Mouse (Mus musculus): ENCODE measurements around the gene 3110009E18Rik. TPM values are rescaled to one million over a fixed set of nuclear protein-coding genes. Genes with fewer than 3 reads are reported as not detected.

3110009E18Rik gene
- polyA plus RNA-seq, 1 experiment from 2014 or later: 14.7 TPM

DNA sequence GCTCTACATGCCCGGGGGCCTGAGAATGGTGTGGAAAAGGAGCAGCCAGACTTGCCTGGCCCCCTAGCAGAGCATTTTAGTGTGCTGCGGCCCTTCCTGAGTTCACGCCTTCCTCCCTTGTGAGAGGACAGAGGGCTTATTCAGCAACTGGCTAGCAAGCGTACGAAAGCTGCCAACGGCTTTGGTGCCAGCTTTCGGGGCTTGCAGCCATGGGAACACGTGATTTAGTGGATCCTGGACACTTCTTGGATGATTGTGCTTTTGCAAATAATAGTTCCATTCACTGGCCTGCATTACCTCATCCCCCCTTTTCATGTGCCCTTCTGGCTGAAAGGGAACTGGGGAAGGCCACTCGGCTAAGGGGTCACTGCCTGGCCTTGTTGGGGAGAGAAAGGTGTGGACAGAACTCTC is 5.3 kb upstream of the 3110009E18Rik start:
- no peak for DNase-seq (ENCODE audit: low spot score)
- peaks cover 86% of the 10 kb centered on the region for H3K36me3 ChIP-seq
- no peak overlapping the region for H3K27ac ChIP-seq
- H3K4me1 ChIP-seq: peaks cover 27% of the 10 kb centered on the region
- WGBS: 92% methylated on average over 9 of the region's 9 CpGs
- no peaks in the 10 kb centered on the region for H3K27me3 ChIP-seq (ENCODE audit: low read depth, poor library complexity, severe bottlenecking)
- no peaks in the 10 kb centered on the region for H3K9me3 ChIP-seq (replicated peaks)
- no peak overlapping the region for H3K4me3 ChIP-seq

DNA sequence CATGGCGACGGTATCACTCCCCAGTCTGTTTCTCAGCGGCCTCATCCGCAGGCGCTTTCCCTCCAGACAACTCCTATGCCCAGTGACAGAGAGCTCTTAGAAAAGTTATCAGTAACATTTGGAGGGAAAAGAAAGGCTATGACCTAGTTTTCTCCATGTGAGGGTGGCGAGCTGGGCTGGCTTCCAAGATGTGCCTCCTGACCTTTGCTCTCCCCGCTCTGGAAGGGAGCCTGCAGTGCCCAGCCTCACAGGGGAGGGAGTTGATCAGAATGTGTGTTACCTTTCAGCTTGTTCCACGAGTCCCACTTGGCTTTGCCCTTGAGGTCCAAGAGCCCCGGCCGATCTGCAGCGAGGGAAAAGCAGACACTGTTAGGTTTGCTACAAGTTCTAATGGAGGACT is 4.9 kb upstream of the 3110009E18Rik start:
- H3K36me3 ChIP-seq: peaks cover 85% of the 10 kb centered on the region
- no peaks in the 10 kb centered on the region for H3K27me3 ChIP-seq (ENCODE audit: low read depth, poor library complexity, severe bottlenecking)
- H3K4me1 ChIP-seq: peaks cover 27% of the 10 kb centered on the region
- no peaks in the 10 kb centered on the region for H3K9me3 ChIP-seq (replicated peaks)
- H3K27ac ChIP-seq: no peak overlapping the region
- WGBS: 95% methylated on average over 11 of the region's 11 CpGs
- H3K4me3 ChIP-seq: no peak overlapping the region
- DNase-seq (ENCODE audit: low spot score): no peak

DNA sequence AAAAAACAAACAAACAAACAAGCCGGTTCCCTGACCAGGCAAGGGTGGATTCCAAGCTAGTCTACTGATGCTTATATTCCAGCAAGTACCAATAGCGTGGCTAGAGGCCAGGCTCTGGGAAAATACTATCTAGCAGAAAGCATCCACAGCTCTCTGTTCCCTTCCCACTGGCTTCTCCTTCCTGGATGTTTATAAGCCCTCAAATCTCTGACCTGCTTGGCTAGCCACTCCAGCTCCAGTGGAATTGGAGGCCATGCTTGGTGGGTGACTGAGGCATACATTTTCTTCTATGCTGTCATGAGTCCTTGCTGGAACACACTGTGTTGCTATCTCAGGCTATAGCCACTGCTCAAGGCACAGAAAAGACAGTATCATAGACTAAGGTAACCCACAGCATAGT is 2.1 kb upstream of the 3110009E18Rik start:
- Histone ChIP-seq H3K36me3 (peaks cover 60% of the 10 kb centered on the region), H3K4me3 (no peak overlapping the region), H3K27me3 (ENCODE audit: low read depth, poor library complexity, severe bottlenecking) (no peaks in the 10 kb centered on the region), H3K9me3 (replicated peaks) (no peaks in the 10 kb centered on the region), H3K4me1 (peaks cover 31% of the 10 kb centered on the region), H3K27ac (no peak overlapping the region)
- WGBS: 97% methylated on average over 2 of the region's 2 CpGs
- no peak for DNase-seq (ENCODE audit: low spot score)

GRCm38 (mm10) chr1:120119389-120119788 is 1.6 kb upstream of the 3110009E18Rik start:
- WGBS: 90% methylated on average over 4 of the region's 4 CpGs
- Histone ChIP-seq H3K4me1 (peaks cover 31% of the 10 kb centered on the region), H3K4me3 (peak overlapping the region; percentile 69; the same call in 1 of the 2 replicates), H3K27me3 (ENCODE audit: low read depth, poor library complexity, severe bottlenecking) (no peaks in the 10 kb centered on the region), H3K27ac (no peak overlapping the region), H3K36me3 (peaks cover 54% of the 10 kb centered on the region), H3K9me3 (replicated peaks) (no peaks in the 10 kb centered on the region)
- DNase-seq (ENCODE audit: low spot score): no peak

DNA sequence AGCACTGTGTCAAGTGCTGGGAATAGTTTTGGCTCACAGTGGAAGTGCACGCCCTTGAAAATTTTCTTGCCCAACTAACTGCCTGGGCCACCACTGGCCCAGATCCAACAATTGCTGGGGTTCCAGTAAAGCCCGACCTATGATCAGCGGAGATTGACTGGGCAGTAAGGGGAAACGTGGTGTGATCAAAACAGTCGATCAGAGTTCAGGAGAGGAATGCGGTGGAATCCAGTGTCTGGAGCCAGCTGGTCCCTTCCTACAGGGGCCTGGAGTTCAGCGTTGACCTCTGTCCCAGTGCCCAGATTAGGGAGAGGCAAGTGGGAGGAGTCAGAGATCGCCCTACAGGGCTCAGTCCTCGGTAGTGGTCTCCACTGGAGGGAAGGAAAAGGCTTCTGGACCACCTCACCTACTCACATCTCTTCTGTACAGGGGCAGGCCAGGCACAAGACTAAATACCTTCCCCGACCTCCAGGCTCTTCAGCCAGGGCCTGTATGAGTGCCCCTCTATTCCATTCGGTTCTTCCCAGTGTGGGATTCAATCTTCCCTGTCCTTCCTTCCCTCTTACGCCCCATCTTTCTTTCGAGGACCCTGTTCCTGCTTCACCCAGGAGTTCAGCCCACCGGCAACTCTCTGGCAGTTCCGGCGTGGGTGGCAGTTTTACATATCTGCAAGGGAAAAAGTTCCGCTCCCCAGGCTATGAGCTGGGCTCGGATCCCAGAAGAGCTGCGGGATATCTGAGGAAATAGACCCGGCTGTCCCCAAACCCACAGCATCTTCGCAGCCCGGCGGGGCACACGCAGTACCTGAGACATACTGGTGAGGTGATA is 632 bp upstream of the 3110009E18Rik start:
- WGBS: 7% methylated on average over 24 of the region's 24 CpGs
- DNase-seq (ENCODE audit: low spot score): peak; percentile 58
- H3K27ac ChIP-seq: peak overlapping the region; percentile 87

DNA sequence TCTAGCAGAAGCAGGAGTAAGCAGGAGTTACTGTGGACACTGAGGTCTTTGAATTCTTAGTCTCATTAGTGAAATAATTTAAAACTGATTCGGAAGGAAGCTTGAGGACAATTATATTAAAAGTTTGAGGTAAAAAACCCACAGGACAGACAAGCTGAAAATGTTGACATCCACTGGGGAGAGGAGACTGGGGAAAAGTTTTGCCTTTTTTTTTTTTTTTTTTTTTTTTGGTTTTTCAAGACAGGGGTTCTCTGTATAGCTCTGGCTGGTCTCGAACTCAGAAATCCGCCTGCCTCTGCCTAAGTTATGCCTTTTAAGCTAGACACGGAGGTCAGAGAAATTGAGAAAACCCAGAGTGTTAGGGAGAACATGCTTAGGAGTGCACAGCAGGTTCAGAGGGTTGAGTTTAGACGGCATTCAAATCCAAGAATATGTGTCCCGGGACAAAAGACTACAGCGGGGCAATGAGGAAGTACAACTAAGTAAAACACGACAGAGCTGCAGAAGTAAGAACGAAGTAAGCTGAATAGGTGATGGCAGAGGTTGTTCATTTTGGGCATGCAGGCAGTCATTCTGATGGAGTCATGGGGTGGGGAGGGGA is 1.0 kb downstream of the 3110009E18Rik start:
- Histone ChIP-seq H3K4me3 (peak overlapping the region; percentile 69), H3K27ac (peak overlapping the region; percentile 87), H3K4me1 (peaks cover 31% of the 10 kb centered on the region), H3K9me3 (replicated peaks) (no peaks in the 10 kb centered on the region), H3K27me3 (ENCODE audit: low read depth, poor library complexity, severe bottlenecking) (no peaks in the 10 kb centered on the region), H3K36me3 (peaks cover 28% of the 10 kb centered on the region)
- no peak for DNase-seq (ENCODE audit: low spot score)
- WGBS: 93% methylated on average over 9 of the region's 9 CpGs

More for the DNA sequence above, 632 bp upstream of the 3110009E18Rik start:
- Histone ChIP-seq H3K9me3 (replicated peaks) (no peaks in the 10 kb centered on the region), H3K4me1 (peaks cover 31% of the 10 kb centered on the region), H3K27me3 (ENCODE audit: low read depth, poor library complexity, severe bottlenecking) (no peaks in the 10 kb centered on the region), H3K4me3 (peak overlapping the region; percentile 69), H3K36me3 (peaks cover 45% of the 10 kb centered on the region)

DNA sequence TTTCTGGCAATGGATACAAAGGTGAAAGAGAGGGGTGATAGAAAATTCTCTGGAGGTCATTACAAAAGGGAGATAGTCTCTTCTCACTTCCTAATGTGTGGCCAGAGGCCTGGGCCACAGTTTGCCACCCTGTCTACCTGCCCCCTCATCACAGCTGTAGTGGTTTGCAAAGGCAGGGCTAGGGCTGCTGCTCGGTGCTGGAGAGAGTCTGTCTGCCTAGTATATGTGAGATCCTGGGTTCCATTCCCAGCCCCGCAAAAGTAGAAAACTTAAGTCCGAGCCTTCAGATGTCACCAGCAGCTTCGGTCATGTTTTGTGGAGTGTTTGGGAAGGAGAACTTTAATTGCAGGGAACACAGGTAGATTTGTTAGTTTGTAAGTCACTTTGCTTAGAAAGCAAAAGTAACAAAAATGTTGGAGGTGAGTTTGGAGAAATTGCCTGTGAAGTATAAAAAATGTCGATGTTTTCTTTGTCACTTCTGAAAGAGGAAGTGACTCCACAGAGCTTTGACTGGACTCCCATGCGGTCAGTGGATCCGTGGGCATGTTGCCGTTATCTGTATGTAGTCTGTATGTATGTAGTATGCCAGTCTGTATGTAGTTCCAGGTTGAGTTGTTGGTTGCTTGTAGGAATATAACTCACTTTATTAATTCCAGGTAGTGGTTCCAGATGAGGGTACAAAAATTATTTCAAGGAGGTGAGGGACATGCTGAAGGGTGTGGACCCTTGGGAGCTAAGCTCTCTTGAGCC is 1.8 kb downstream of the 3110009E18Rik start:
- peaks cover 31% of the 10 kb centered on the region for H3K4me1 ChIP-seq
- H3K27ac ChIP-seq: no peak overlapping the region
- no peak overlapping the region for H3K4me3 ChIP-seq
- no peaks in the 10 kb centered on the region for H3K27me3 ChIP-seq (ENCODE audit: low read depth, poor library complexity, severe bottlenecking)
- peaks cover 20% of the 10 kb centered on the region for H3K36me3 ChIP-seq
- H3K9me3 ChIP-seq (replicated peaks): no peaks in the 10 kb centered on the region
- WGBS: 95% methylated on average over 8 of the region's 8 CpGs
- no peak for DNase-seq (ENCODE audit: low spot score)

DNA sequence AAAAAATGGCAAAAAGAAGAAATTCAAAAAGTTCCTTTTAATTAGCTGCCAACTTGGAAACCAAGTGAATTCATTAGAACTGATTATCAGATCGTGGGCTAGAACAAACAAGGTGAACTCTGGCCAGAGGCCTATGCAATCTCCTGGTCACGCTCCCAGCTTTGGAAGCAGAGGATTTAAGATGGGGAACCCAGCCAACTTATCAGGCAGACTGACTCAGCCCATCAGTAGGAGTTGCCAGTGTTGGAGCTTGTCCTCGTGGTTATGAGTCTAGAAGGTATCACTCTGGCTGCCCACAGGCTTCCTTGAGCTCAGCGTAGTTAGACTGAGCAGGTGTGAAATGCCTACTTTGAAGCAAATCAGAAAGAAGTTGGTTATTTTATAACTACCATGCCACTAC is 3.9 kb downstream of the 3110009E18Rik start:
- Histone ChIP-seq H3K36me3 (no peaks in the 10 kb centered on the region), H3K4me1 (peaks cover 12% of the 10 kb centered on the region), H3K27ac (no peak overlapping the region), H3K9me3 (replicated peaks) (no peaks in the 10 kb centered on the region), H3K27me3 (ENCODE audit: low read depth, poor library complexity, severe bottlenecking) (no peaks in the 10 kb centered on the region), H3K4me3 (no peak overlapping the region)
- DNase-seq (ENCODE audit: low spot score): no peak
- 86% methylated on average over 4 of the region's 4 CpGs for WGBS

DNA sequence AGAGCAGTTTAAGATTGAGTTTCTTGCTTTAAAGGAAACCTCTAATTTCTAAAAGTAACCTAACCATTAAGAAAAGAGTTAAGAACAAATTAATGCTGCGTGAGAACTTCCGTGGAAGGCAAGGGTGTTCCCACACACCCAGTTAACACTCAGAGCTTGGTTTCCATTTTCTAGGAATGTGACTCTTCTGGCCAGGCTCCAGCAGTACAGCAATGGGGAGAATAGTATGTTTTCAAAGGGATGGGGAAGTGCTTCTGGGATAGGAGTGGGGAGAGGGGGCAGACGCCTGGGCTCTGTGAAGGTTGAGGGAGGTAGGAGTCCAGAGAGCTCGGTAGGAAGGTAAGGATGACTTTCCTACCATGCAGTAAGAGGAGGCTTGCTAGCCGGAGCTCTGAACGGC is 4.5 kb downstream of the 3110009E18Rik start:
- H3K4me1 ChIP-seq: 0 out of 2 replicates have a peak, but pooled peaks cover 5% of the 10 kb centered on the region

DNA sequence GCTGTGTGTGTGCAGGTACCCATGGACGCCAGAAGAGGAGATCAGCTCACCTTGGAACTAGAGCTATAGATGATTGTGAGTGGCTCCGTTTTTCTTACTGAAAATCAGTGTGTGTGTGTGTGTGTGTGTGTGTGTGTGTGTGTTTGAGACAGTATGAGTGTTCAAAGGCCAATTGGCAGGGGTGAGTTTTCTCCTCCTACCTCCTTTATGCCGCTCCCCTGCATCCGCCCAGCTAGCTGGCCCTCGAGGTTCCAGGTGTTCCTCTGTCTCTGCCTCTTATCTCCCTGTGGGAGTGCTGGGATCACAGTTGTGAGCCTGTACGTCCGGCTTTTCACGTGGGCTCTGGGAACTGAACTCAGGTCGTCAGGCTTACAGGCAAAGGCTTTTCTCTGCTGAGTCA is 5.3 kb downstream of the 3110009E18Rik start:
- H3K27me3 ChIP-seq (ENCODE audit: low read depth, poor library complexity, severe bottlenecking): no peaks in the 10 kb centered on the region
- no peak for DNase-seq (ENCODE audit: low spot score)
- no peaks in the 10 kb centered on the region for H3K9me3 ChIP-seq (replicated peaks)
- H3K27ac ChIP-seq: no peak overlapping the region
- H3K4me1 ChIP-seq: 0 out of 2 replicates have a peak, but pooled peaks cover 4% of the 10 kb centered on the region
- H3K4me3 ChIP-seq: no peak overlapping the region
- WGBS: 76% methylated on average over 9 of the region's 9 CpGs
- H3K36me3 ChIP-seq: no peaks in the 10 kb centered on the region

More for the DNA sequence above, 4.5 kb downstream of the 3110009E18Rik start:
- no peak for DNase-seq (ENCODE audit: low spot score)
- WGBS: 83% methylated on average over 6 of the region's 6 CpGs
- H3K4me3 ChIP-seq: no peak overlapping the region
- no peaks in the 10 kb centered on the region for H3K9me3 ChIP-seq (replicated peaks)
- H3K36me3 ChIP-seq: no peaks in the 10 kb centered on the region
- no peaks in the 10 kb centered on the region for H3K27me3 ChIP-seq (ENCODE audit: low read depth, poor library complexity, severe bottlenecking)
- no peak overlapping the region for H3K27ac ChIP-seq

DNA sequence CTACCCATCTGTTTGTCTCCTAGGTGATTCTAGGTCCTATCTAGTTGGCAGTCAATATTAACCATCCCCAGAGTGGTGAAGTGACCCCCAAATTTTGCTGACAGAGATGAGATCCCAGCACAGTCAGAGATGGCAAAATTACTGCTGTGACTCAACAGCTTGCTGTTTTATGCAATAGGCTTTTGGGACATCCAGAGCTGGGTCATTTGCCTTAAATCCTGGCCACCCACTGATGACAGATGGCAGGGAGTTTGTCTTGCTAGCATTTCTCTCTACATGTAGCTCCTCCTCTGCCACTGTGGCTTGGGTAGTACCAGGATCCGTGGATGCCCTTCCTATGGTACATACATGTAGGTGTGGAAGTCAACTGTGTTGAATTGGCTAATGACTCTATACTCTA is 11.4 kb downstream of the 3110009E18Rik start:
- H3K9me3 ChIP-seq (replicated peaks): no peaks in the 10 kb centered on the region
- no peak overlapping the region for H3K4me3 ChIP-seq
- no peaks in the 10 kb centered on the region for H3K36me3 ChIP-seq
- H3K27ac ChIP-seq: no peak overlapping the region
- H3K27me3 ChIP-seq (ENCODE audit: low read depth, poor library complexity, severe bottlenecking): no peaks in the 10 kb centered on the region
- H3K4me1 ChIP-seq: no peaks in the 10 kb centered on the region
- WGBS: 88% methylated on average over 1 of the region's 1 CpGs
- no peak for DNase-seq (ENCODE audit: low spot score)

- Histone ChIP-seq H3K4me3 (no peak overlapping the region), H3K36me3 (no peaks in the 10 kb centered on the region), H3K27me3 (ENCODE audit: low read depth, poor library complexity, severe bottlenecking) (no peaks in the 10 kb centered on the region), H3K9me3 (replicated peaks) (no peaks in the 10 kb centered on the region), H3K4me1 (no peaks in the 10 kb centered on the region), H3K27ac (no peak overlapping the region)
- DNase-seq (ENCODE audit: low spot score): no peak
- 90% methylated on average over 7 of the region's 7 CpGs for WGBS
Measured at GRCm38 (mm10) chr1:120135934-120136786, 15.2 kb downstream of the 3110009E18Rik start.

All from limb, embryonic 10.5 days (tissue).